Mouse (Mus musculus): ENCODE results near the gene Ren1. TPM values are rescaled to one million over a fixed set of nuclear protein-coding genes. Genes with fewer than 3 reads are reported as not detected.
"Not testable (repeated sequence)": the region's sequence is repeated elsewhere in the genome, so short reads cannot be mapped to it uniquely, and the experiment has no call there.

Gene Ren1
- polyA plus RNA-seq, 1 experiment, result 0.08 TPM

DNA sequence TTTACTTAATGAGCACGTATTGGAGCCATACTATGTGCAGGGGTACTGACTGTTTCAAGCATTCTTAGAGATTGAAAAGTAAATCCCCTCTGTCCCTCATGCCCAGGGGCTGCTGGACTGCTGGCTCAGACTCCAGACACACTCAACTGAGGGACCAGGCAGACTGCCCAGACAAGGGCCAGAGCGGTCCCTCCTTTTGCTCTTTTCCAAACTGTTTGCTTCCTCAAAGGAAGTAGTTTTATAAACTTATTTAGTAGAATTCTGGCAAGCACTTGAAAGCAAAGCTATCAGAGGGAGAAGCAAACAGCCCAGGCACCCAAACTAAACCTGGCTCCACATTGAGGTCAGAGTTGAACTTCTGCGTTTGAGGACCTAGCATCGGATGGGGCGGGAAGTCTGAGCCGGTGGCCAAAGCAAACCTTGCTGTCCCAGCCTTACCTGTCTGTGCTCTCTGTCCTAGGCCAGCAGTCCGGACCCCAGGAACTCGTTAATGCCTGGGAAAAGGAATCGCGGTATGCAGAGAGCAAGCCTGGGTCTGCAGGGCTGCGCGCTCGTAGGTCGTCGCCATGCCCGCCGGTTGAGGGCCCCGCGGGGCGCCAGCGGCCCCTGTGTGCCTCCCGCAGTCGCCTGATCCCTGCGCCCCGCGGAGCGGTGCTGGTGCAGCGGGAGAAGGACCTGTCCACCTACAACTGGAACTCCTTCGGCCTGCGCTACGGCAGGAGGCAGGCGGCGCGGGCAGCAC is 21.2 kb upstream of the Ren1 start:
- Histone ChIP-seq H3K4me3 (replicated peaks; ENCODE audit: insufficient read depth, low read depth, low read length) (no peak overlapping the region), H3K27me3 (ENCODE audit: control insufficient read depth, insufficient read depth, low read length) (no peaks in the 10 kb centered on the region; the same call in 1 of the 2 replicates), H3K27ac (ENCODE audit: insufficient read depth, low read length) (no peak overlapping the region), H3K4me1 (ENCODE audit: control insufficient read depth, insufficient read depth, low read length) (no peaks in the 10 kb centered on the region)
- WGBS, result 21% methylated on average over 34 of the region's 34 CpGs
- DNase-seq, result no peak
- no peak for TF ChIP-seq CTCF (IDR thresholded peaks at IDR 0.05; ENCODE audit: borderline replicate concordance, insufficient read depth, low read depth, low read length)
- TF ChIP-seq POLR2A (IDR thresholded peaks at IDR 0.05; ENCODE audit: borderline replicate concordance, insufficient read depth, low read length), result no peak

DNA sequence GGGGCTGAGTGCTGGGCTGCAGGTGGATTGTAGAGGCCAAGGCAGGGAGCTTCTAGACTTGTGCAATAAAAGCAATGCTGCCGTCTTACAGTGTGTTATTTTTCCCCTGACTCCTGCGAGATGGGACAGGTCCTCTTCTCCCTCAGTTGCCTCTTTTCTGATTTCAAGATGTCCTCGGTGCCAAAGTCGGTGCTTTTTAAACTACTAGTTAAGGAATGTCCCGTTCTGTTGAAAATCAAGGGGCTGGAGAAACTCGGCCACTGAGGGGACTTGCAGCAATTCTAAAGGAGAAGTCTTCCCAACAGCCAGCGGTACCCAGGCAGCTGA is 20.7 kb upstream of the Ren1 start:
- 57% methylated on average over 7 of the region's 7 CpGs for WGBS
- Histone ChIP-seq H3K4me3 (replicated peaks; ENCODE audit: insufficient read depth, low read depth, low read length) (no peak overlapping the region), H3K27ac (ENCODE audit: insufficient read depth, low read length) (no peak overlapping the region), H3K4me1 (ENCODE audit: control insufficient read depth, insufficient read depth, low read length) (no peaks in the 10 kb centered on the region), H3K27me3 (ENCODE audit: control insufficient read depth, insufficient read depth, low read length) (no peaks in the 10 kb centered on the region; the same call in 1 of the 2 replicates)
- TF ChIP-seq POLR2A (IDR thresholded peaks at IDR 0.05; ENCODE audit: borderline replicate concordance, insufficient read depth, low read length) (no peak), CTCF (IDR thresholded peaks at IDR 0.05; ENCODE audit: borderline replicate concordance, insufficient read depth, low read depth, low read length) (no peak)
- DNase-seq, result no peak

DNA sequence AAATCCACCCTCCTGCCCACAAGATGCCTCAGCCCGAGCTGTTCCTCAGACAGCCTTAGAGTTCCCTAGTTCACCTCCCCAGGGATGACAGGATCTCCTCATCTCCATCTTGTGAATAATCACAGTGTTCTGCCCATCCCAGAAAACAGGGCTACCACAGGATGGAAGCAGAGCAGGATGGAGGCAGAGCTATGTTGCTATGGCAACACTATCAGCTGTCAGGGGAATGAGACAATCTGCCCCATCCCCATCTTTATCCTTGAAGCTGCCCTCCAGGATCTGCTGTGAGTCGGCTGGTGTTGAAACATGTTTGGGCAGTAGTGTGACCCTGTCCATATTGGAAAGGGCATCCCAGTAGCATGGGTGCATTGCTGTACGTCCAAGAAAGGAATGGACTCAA is 19.2 kb upstream of the Ren1 start:
- no peaks in the 10 kb centered on the region; the same call in 1 of the 2 replicates for H3K27me3 ChIP-seq (ENCODE audit: control insufficient read depth, insufficient read depth, low read length)
- no peak overlapping the region for H3K27ac ChIP-seq (ENCODE audit: insufficient read depth, low read length)
- no peak for TF ChIP-seq CTCF (IDR thresholded peaks at IDR 0.05; ENCODE audit: borderline replicate concordance, insufficient read depth, low read depth, low read length)
- TF ChIP-seq POLR2A (IDR thresholded peaks at IDR 0.05; ENCODE audit: borderline replicate concordance, insufficient read depth, low read length), result no peak
- no peak for DNase-seq
- no peaks in the 10 kb centered on the region for H3K4me1 ChIP-seq (ENCODE audit: control insufficient read depth, insufficient read depth, low read length)
- H3K4me3 ChIP-seq (replicated peaks; ENCODE audit: insufficient read depth, low read depth, low read length), result no peak overlapping the region
- 44% methylated on average over 3 of the region's 3 CpGs for WGBS

DNA sequence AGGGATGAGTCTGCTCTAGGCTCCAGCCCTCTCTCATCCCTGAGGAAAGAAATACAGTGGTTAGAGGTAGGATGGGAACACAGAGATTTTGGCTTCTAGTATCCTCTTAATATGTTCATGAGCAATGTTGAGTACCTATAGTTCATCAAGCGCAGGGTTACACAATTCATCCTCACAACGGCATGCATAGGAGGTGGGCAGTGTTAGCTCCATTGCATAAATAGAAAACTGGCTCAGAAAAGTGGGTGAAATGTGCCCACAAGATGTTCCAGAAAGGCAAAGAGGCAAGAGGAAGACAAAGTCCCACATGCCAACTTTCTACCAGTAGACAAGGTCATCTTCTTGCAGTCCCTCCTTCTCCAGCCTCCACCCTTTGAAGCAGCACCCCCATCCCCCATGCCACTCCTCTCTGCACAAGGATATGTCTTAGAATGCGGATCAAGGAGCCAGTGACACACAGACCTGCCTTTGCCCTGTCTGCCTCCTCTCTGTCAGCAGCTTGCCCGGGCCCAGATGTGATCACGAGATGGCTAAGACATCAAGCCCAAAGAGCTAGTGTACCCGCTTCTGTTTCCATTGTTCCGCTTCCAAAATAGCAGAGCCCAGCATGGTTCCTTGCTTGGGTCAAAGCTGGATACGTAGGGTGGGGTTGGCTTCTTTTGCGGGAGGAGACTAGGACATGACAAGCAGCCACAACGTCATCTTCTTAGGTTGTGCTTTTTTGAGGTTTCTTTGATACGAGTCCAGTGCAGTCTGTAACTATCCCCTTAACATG is 17.5 kb upstream of the Ren1 start:
- TF ChIP-seq POLR2A (IDR thresholded peaks at IDR 0.05; ENCODE audit: borderline replicate concordance, insufficient read depth, low read length), result no peak
- no peak for TF ChIP-seq CTCF (IDR thresholded peaks at IDR 0.05; ENCODE audit: borderline replicate concordance, insufficient read depth, low read depth, low read length)
- 89% methylated on average over 11 of the region's 11 CpGs for WGBS
- DNase-seq, result no peak
- no peaks in the 10 kb centered on the region; the same call in 1 of the 2 replicates for H3K27me3 ChIP-seq (ENCODE audit: control insufficient read depth, insufficient read depth, low read length)
- no peaks in the 10 kb centered on the region for H3K4me1 ChIP-seq (ENCODE audit: control insufficient read depth, insufficient read depth, low read length)
- H3K4me3 ChIP-seq (replicated peaks; ENCODE audit: insufficient read depth, low read depth, low read length), result no peak overlapping the region
- H3K27ac ChIP-seq (ENCODE audit: insufficient read depth, low read length), result no peak overlapping the region

DNA sequence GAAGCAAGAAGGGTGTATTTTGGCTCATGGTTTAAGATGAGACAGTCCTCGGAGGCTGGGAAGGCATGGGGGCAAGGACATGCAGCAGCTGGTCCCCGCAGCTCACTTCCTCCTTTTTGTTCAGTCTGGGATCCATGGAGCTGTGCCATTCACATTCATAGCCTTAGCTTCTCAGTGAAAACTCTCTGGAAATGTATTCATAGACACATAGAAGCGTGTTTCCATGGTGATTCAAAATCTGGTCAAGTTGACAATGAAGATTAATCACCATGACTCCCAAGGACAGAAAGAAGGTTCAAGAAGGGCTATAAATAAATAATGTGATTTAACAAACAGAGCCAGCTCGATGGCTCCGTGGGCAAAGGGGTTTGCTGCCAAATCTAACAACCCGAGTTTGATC is 16.4 kb upstream of the Ren1 start:
- Histone ChIP-seq H3K27me3 (ENCODE audit: control insufficient read depth, insufficient read depth, low read length) (no peaks in the 10 kb centered on the region; the same call in 1 of the 2 replicates), H3K4me1 (ENCODE audit: control insufficient read depth, insufficient read depth, low read length) (no peaks in the 10 kb centered on the region), H3K4me3 (replicated peaks; ENCODE audit: insufficient read depth, low read depth, low read length) (no peak overlapping the region), H3K27ac (ENCODE audit: insufficient read depth, low read length) (no peak overlapping the region)
- no peak for DNase-seq
- no peak for TF ChIP-seq POLR2A (IDR thresholded peaks at IDR 0.05; ENCODE audit: borderline replicate concordance, insufficient read depth, low read length)
- no peak for TF ChIP-seq CTCF (IDR thresholded peaks at IDR 0.05; ENCODE audit: borderline replicate concordance, insufficient read depth, low read depth, low read length)
- 31% methylated on average over 6 of the region's 6 CpGs for WGBS

DNA sequence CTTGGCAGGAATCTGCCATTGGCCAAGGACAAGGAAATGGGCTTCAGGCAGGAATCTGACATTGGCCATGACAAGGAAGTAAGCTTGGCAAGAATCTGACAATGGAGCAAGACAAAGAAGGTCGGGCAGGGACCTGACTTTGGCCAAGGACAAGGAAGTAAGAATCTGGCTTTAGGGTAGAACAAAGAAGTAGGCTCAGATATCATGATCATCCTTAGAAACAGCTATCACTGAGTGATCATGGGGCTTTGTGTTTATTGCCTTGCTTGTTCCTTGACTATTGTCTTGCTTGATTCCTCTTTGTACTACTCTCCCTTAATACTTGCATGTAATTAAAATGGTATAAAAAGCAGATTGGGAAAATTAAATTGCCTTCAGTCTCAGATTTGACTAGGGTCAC is 9.9 kb upstream of the Ren1 start:
- WGBS, result 46% methylated on average over 1 of the region's 1 CpGs
- not testable (repeated sequence) for H3K27ac ChIP-seq (ENCODE audit: insufficient read depth, low read length); H3K4me1 ChIP-seq (ENCODE audit: control insufficient read depth, insufficient read depth, low read length); DNase-seq; H3K4me3 ChIP-seq (replicated peaks; ENCODE audit: insufficient read depth, low read depth, low read length); H3K27me3 ChIP-seq (ENCODE audit: control insufficient read depth, insufficient read depth, low read length)

DNA sequence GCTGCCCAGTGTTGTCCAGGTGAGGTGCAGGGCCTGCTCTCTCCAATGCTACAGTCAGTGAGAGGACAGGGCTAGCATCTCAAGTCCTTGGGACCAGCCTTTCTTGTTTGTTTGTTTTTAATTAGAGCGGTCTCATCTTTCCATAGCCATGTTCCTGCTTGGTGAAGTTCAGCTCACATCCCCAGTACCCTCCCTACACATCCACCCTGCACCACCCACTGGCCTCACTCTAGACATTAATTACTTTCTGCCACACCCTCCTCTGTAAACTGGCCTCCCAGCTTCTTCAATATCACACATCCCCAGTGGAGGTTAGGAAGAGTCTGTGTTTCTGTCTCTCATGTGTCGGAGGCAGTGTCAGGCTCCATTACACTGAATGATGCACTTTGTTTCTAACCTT is 6.0 kb upstream of the Ren1 start:
- 97% methylated on average over 2 of the region's 2 CpGs for WGBS

DNA sequence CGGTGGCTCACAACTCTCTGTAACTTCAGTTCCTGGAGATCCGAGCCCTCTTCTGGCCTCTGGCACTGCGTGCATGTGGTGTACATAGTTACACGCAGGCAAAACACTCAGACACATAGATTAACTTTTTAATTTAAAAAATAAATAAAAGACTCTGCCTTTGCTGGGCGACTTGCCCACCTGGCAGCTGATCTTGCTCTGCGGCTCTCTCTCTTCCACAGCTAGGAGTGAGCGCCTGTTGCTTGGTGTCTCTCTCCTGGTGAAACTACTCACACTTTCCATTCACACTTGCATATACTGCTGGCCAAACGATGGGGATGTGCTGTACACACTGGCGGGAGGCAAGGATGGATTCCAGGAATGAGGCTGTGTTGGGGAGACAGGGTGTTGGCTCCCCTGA is 3.8 kb upstream of the Ren1 start:
- no peak for DNase-seq
- Histone ChIP-seq H3K4me1 (ENCODE audit: control insufficient read depth, insufficient read depth, low read length) (no peaks in the 10 kb centered on the region), H3K27me3 (ENCODE audit: control insufficient read depth, insufficient read depth, low read length) (no peaks in the 10 kb centered on the region), H3K4me3 (replicated peaks; ENCODE audit: insufficient read depth, low read depth, low read length) (no peak overlapping the region), H3K27ac (ENCODE audit: insufficient read depth, low read length) (no peak overlapping the region)
- WGBS, result 78% methylated on average over 9 of the region's 9 CpGs
- TF ChIP-seq POLR2A (IDR thresholded peaks at IDR 0.05; ENCODE audit: borderline replicate concordance, insufficient read depth, low read length) (no peak), CTCF (IDR thresholded peaks at IDR 0.05; ENCODE audit: borderline replicate concordance, insufficient read depth, low read depth, low read length) (no peak)

More for the DNA sequence above, 6.0 kb upstream of the Ren1 start:
- H3K4me1 ChIP-seq (ENCODE audit: control insufficient read depth, insufficient read depth, low read length), result no peaks in the 10 kb centered on the region
- DNase-seq, result no peak
- no peak overlapping the region for H3K4me3 ChIP-seq (replicated peaks; ENCODE audit: insufficient read depth, low read depth, low read length)
- no peaks in the 10 kb centered on the region for H3K27me3 ChIP-seq (ENCODE audit: control insufficient read depth, insufficient read depth, low read length)
- H3K27ac ChIP-seq (ENCODE audit: insufficient read depth, low read length), result no peak overlapping the region
- TF ChIP-seq CTCF (IDR thresholded peaks at IDR 0.05; ENCODE audit: borderline replicate concordance, insufficient read depth, low read depth, low read length) (no peak), POLR2A (IDR thresholded peaks at IDR 0.05; ENCODE audit: borderline replicate concordance, insufficient read depth, low read length) (no peak)
